Mouse (Mus musculus) right cerebral cortex, postnatal 14 days (tissue): ENCODE data around the gene Arhgef28.
"Not testable (repeated sequence)": the region's sequence is repeated elsewhere in the genome, so short reads cannot be mapped to it uniquely, and the experiment has no call there.

Experiments
- DNase-seq: peaks from one replicate; pipeline ENCODE4 v3.0.0; 2022

Gene Arhgef28

DNA sequence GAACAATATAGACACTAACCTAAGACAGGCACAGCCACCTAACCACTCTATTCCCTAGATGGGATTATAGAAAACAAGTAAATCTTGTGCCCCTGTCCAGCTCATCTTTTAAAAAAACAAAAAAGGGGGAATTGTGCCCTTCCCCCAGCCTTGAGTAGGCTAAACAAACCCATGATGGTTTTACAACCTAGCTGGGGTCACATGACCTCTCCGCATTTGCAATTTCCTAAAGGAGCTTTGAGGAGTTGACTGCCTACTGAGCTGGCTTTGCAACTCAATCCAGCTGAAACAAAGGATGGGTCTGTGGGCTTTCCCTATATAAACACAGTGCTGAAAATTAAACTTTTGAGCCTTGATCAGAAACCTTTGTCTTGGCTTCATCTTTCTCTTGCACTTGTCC, 146.1 kb downstream of the Arhgef28 start:
- DNase-seq: not testable (repeated sequence)

DNA sequence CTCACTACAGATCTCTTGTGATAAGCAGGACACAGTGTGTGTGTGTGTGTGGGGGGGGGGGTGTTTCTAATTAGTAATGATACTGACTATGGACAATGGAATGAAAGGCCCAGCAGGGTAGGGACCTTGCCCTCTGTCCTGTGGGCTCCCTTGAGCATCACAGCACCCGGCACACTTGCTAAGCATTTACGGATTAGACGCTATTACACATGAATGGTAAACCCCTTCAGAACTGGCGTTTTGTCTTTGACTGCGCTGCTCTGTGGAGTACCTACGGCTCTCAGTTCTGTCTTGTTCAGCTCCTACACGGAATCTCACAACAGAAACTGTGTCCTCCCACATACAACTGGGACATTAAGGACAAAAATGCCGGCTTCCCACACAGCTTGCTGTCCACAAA, 151.0 kb downstream of the Arhgef28 start:
- no peak for DNase-seq

DNA sequence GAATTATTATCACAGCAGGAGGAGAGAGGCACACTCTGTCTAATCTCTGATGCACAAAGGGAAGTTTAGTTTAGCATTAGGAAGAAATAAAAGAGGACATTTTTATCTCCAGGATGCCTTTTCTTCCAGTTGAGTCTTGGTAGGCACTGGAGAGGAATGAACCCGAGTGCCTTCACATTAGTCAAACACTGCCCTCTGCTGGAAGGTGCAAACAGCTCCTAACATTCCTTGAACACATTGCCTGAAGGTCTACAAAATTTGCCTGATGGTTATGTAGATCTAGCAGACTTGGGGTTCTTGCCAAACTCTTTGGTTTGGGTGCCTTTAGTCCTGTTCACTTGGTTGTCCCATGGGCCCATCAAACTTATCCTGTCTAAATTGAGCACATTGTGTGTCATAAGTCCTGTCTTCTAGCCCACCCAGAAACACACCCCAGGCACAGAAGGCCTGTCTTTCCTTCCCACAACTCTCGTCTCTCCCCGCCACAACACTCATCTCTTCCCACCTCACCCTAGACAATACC, 165.6 kb downstream of the Arhgef28 start:
- peak; percentile 42 for DNase-seq

DNA sequence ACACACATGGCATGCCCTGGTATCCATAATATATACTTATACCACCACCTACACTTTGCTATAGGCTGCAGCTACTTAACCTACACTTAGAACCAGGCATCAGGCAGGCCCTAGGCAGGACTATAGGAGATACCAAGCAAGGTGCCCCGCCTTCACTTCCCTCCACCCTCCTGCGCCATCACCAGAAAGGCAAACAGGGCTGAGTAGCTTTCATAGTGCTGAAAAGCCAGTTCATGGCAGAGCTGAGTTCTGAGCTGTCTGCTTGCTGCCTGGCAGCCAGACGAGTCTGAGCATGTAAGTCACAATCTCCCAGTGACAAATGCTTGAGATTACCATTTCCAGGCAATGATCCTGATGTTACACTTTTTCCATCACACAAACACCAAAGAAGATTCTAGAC, 167.5 kb downstream of the Arhgef28 start:
- DNase-seq: no peak

DNA sequence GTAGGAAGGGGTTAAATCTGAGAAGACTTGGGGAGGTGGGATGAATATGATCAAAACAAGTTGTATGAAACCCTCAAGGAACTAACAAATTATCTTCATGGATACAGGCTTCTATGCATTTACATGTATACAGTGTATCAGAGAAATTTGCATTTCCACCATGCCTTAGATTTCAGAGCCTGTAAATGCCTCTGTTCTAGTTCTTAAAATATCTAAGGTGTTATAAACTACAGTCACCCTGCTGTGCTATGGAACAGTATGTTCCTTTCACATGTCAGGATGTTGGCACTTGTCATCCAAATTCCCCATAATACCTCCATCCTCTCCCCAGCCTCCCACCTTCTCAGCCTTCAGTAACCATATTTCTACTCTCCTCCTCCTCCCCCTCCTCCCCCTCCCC, 168.5 kb downstream of the Arhgef28 start:
- DNase-seq: no peak

DNA sequence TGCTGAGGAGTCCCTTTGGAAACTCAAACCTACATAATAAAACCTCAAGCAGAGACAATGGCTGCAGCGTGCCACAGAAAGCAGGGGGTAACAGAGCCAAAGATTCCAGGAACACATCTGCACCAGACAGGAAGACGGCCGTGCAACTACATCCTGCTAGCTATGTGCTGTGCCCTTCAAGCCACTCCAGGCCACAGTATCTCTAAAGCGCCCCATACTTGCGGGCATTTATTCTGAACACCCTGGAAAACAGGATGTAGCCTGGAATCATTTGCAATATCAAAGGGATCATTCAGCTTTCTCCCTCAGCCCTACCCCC, 174.6 kb downstream of the Arhgef28 start:
- no peak for DNase-seq

DNA sequence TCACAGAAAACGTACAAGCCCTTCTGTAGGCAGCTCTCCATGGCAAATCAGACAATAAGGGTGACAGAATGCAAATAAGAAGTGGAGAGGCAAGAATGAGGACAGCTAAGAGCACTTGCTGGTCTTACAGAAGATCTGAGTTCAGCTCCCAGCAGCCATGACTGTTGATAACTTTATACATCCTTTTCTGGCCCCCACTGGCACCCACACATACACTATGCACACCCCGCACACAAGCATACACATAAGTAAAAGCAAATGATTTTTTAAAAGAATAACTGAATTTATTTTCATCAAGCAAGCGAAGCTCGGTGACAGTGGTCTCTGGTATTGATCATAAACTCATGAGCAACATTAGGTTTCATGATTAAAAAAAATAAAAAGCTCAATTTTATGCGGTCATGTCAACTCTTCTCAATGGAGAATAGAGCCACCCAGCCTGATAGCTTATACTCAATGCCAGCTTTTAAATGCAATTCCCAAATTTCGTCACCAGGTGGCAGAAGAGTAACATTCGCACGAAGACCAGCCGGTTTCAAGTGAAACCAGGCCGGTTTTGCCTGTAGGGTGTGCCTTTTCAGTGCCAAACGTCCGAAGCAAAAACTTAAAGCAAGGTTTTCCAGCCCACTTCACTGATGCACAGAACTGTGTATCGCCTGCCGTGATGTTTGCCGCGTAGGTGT, 175.1 kb downstream of the Arhgef28 start:
- DNase-seq: peak; percentile 71

- no peak for DNase-seq
These were observed 176.2 kb downstream of the Arhgef28 start for GRCm38 (mm10) chr13:98030041-98030440.

DNA sequence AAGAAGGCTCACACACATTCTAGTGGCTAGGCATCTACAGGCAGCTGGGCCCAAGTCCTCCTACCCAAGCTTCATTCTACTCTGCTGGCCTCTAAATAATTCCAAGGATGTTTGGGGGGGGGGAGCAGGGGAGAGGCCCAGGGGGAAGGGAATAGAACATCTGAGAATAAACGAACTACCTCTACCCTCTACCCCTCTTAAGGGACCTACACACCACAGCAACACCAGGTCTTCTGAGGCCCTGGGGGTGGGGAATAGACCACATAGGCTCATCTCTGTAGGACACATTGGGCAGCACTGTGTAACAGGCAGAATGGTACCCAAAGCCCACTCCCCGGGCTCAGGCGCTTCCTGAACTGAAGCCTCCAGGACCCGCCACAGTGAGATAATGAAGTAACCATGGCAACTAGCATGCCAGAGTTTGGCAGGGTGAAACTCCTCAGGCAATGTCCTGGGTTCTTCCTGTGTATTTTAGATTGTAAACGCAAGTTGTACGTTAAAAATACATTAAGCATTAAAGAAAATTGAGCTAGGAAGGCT, 177.5 kb downstream of the Arhgef28 start:
- no peak for DNase-seq

DNA sequence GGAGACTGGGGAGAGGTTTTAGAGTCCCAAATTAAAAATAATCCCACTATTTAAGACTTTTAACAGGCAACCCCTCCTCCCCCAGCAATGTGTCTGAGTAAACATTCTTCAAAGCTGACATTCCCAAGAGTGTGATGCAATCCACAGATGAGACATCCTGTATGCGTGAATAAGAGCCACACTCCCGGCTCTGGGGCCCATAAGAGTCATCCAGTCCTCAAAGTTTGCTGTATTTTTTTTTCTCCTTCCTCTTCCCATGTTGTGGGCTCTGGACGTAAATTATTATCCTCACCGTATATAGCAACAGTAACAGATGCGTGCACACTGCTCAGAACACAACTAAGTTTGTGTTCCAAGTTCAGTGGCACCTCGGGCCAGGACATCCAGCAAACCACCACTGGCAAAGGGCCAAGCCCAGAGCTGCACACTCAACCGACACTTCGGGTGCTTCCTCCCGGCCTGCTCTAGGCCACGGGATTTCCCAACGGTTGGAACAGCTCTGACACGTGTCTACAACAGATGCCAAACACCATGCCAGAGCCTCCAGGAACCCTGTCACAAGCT, 178.5 kb downstream of the Arhgef28 start:
- DNase-seq: no peak

GRCm38 (mm10) chr13:98027122-98027521, 179.1 kb downstream of the Arhgef28 start:
- no peak for DNase-seq

GRCm38 (mm10) chr13:98025706-98026504, 180.3 kb downstream of the Arhgef28 start:
- DNase-seq: no peak

GRCm38 (mm10) chr13:98025162-98025561, 181.1 kb downstream of the Arhgef28 start:
- DNase-seq: no peak

DNA sequence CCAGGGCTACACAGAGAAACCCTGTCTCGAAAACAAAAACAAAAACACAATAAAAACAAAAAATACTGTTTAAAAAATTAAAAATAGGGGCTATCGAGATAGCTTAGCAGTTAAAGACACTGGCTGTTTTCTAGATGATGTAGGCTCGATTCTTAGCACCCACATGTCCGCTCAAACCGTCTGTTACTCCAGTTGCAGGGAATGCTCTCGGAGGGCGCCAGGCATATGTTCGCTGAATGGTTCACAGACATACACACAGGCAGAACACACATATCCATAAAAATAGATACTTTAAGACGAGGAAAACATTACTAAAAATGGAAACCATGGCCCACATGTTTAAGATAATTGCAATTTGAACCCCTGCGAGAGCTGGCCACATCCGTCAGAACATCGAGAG, 181.6 kb downstream of the Arhgef28 start:
- DNase-seq: no peak

DNA sequence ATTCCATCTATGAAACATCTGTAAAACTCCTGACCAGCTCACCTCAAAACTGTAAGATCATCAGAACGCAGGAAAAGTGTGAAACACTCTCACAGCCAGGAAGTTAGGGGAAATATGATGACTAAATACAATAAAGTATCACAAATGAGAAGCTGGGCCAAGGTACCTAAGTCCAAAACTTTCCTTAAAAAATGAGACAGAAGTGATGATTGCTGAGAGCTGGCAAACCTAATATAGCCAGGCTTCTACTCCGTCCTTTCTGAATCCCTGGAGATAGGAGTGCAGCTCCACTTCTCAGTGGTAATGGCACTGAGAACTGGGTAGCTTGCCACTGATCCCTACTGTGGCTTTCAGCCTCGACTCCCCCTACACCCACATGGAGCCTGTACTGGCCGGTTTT, 184.3 kb downstream of the Arhgef28 start:
- DNase-seq: no peak

DNA sequence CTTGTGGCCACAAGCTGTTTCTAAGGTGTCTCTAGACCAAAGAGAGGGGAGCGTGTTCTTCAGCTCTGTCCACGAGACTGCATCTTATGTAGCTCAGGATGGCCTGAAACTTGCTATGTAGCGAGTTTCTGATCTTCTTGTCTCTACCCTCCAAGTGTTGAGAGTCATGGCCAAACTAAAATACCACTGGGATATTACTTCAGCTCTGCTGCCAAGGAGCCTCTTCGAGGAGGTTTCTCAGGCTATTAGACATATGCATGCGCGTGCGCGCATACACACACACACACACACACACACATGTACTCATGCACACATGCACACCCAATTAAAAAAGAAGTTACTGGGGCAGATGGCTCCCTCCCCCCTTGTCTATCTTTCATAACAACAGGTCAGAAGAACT, 187.4 kb downstream of the Arhgef28 start:
- DNase-seq: not testable (repeated sequence)

DNA sequence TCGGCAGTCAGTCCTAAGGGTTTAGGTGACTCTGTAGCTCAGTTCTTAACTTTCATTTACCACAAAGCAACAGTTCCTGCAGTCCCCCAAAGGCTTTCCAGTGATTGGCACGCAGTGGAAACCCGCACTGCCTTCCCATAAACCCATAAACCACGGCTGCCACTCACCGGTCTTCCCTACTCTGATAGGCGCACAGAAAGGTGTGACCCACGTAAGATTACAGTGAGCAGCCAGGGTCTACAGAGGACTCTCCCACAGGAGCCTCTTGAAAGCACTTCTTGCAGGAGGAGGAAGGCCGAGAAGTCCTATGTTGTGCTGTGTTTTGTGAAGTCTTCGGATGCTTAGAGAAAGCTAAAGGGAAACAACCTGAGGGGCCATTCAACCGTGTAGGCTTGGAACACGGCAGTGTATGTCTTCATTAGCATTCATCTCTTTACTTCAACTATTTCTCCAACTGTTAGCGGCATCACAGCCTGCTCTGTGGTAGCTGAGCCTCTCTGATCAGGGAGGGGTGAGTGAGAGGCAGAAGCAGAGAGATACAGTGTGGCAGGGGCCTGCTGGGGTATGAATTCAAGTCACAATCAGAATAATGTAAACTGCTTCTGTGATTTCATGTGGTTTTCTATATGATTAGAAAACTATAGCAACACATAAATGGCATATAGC, 189.2 kb downstream of the Arhgef28 start:
- DNase-seq: no peak

GRCm38 (mm10) chr13:98015981-98016922, 190.0 kb downstream of the Arhgef28 start:
- DNase-seq: no peak

DNA sequence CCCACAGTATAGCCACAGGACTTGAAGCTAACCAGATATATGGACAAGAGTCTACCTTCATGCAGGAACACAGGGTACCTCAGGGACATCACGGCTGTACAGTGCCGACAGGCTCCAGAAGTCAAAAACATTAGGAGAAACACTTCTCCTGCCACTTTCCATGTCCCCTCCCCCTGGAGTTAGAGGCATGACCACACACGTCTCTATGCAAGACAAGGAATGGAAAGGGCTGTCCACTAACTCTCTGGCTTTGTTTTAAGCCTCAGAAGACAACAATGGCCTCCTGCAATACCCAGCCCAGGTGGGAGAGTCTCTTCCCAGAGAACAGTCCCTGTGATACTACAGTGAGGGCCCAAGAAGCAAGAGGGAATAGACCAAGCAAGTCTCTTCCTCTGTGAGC, 191.3 kb downstream of the Arhgef28 start:
- no peak for DNase-seq

GRCm38 (mm10) chr13:98013715-98014114, 192.5 kb downstream of the Arhgef28 start:
- no peak for DNase-seq

DNA sequence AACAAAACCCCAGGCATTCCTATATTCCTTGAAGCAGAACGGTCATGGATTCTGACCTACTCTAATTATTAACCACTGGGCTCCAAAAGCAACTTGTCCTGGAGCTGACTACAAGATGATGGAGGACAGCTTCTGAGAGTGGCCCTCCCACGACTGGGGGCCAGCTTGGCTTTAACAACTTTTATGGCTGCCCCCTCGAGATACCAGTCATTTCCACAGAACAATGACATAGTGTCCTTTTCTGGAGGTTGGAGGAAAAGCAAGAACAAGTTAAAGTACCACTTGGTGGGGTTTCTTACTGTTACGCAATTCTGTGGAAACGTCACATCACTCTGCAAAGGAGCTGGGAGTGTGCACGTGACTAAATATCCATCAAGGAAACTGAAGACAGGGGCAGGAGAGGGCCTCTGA, 194.3 kb downstream of the Arhgef28 start:
- DNase-seq: no peak

GRCm38 (mm10) chr13:98009070-98009469, 197.2 kb downstream of the Arhgef28 start:
- DNase-seq: no peak
